8 mouse cellular contexts compared by ENCODE assay signal in the genomic region with DNA sequence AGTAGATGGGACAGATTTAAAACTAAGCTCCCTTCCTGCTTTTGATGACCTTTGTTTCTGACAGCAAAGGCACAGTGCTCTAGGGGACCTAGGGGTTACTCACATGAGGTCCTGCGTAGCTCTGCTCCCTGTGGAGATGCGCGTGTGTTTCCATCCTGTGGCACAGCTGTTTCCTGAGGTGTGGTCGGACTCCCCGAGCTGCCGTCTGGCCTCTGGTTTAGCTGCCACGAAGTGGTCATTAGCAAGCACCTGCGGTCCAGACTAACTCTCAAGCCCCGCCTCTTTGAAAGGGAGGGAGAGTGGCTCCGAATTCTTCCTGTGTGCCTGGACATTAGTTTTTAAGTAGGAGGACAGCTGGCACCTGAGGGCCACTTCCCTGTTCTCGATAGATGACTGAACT. TPM values are rescaled to one million over a fixed set of nuclear protein-coding genes. Genes with fewer than 3 reads are reported as not detected.
DNase-seq lines count a peak whose midpoint lies in the region; ATAC-seq and TF ChIP-seq lines count a peak whose summit lies in the region.

Gene Gne, minus strand, starts transcription at position 233 of the 400 bp plus-strand sequence.

- H3K9ac ChIP-seq in heart, embryonic 12.5 days: no peak within 1 kb of the TSS
- peak within 1 kb of the TSS; percentile 51 for H3K9ac ChIP-seq in kidney, embryonic 16.5 days (replicated peaks; ENCODE audit: low read length)

- peak; percentile 32; the same call in 1 of the 2 replicates for TF ChIP-seq POLR2A in small intestine, adult 2 months (IDR thresholded peaks at IDR 0.05; ENCODE audit: low read depth, low read length)

- peak within 1 kb of the TSS; percentile 42 for H3K4me2 ChIP-seq in heart, embryonic 12.5 days
- H3K4me2 ChIP-seq in kidney, embryonic 16.5 days (replicated peaks; ENCODE audit: low read depth, low read length): peak within 1 kb of the TSS; percentile 51

- no peaks in the 10 kb centered on the region for H3K9me3 ChIP-seq in heart, embryonic 12.5 days (replicated peaks)
- H3K9me3 ChIP-seq in kidney, embryonic 16.5 days (ENCODE audit: low read length): no peaks in the 10 kb centered on the region

- H3K27ac ChIP-seq in brown adipose tissue, adult 24 weeks (replicated peaks; ENCODE audit: low read depth, low read length): peak within 1 kb of the TSS; percentile 83
- no peak within 1 kb of the TSS for H3K27ac ChIP-seq in heart, embryonic 12.5 days (ENCODE audit: poor library complexity, severe bottlenecking)
- no peak within 1 kb of the TSS for H3K27ac ChIP-seq in kidney, embryonic 16.5 days (ENCODE audit: low read length)
- H3K27ac ChIP-seq in small intestine, adult 2 months (ENCODE audit: insufficient read depth, low read depth, low read length): peak within 1 kb of the TSS; percentile 18

- H3K4me3 ChIP-seq in brown adipose tissue, adult 24 weeks (ENCODE audit: insufficient read depth, low read depth, low read length): peak within 1 kb of the TSS; percentile 30
- no peak within 1 kb of the TSS; the same call in 1 of the 2 replicates for H3K4me3 ChIP-seq in heart, embryonic 12.5 days
- peak within 1 kb of the TSS; percentile 15 for H3K4me3 ChIP-seq in kidney, embryonic 16.5 days (ENCODE audit: low read length)
- peak within 1 kb of the TSS; percentile 53 for H3K4me3 ChIP-seq in small intestine, adult 2 months (ENCODE audit: low read depth, low read length)

- no peak for DNase-seq in frontal cortex, adult 2 months (ENCODE audit: extremely low spot score in 1 of 2, low spot score in 1 of 2)
- DNase-seq in lung, adult 18-20 months: peak; percentile 61 to 71
- DNase-seq in ovary, postnatal 10 days (ENCODE audit: low spot score): no peak

- H3K27me3 ChIP-seq in heart, embryonic 12.5 days (replicated peaks): no peaks in the 10 kb centered on the region
- H3K27me3 ChIP-seq in kidney, embryonic 16.5 days (ENCODE audit: insufficient read depth, low read length): no peaks in the 10 kb centered on the region; the same call in 1 of the 2 replicates
- H3K27me3 ChIP-seq in small intestine, adult 2 months (ENCODE audit: control insufficient read depth, insufficient read depth, low read length): no peaks in the 10 kb centered on the region

- 21% methylated on average over 11 of the region's 11 CpGs for WGBS in heart, embryonic 12.5 days
- 6% methylated on average over 11 of the region's 11 CpGs for WGBS in kidney, embryonic 16.5 days
- 2% methylated on average over 11 of the region's 11 CpGs for WGBS in small intestine, adult 2 months

- TF ChIP-seq CTCF in small intestine, adult 2 months (IDR thresholded peaks at IDR 0.05; ENCODE audit: extremely low read depth, insufficient read length, insufficient replicate concordance, low read depth, low read length): no peak

- H3K36me3 ChIP-seq in heart, embryonic 12.5 days: no peaks in the 10 kb centered on the region
- no peaks in the 10 kb centered on the region for H3K36me3 ChIP-seq in kidney, embryonic 16.5 days (ENCODE audit: insufficient read depth, low read length)
- no peaks in the 10 kb centered on the region for H3K36me3 ChIP-seq in small intestine, adult 2 months (ENCODE audit: control insufficient read depth, insufficient read depth, low read length)

- peaks cover 4% of the 10 kb centered on the region; the same call in 1 of the 2 replicates for H3K4me1 ChIP-seq in brown adipose tissue, adult 24 weeks (ENCODE audit: control insufficient read depth, insufficient read depth, insufficient read length, low read length)
- peaks cover 5% of the 10 kb centered on the region; the same call in 1 of the 2 replicates for H3K4me1 ChIP-seq in heart, embryonic 12.5 days (replicated peaks)
- H3K4me1 ChIP-seq in kidney, embryonic 16.5 days (ENCODE audit: insufficient read depth, low read length): peaks cover 10% of the 10 kb centered on the region
- H3K4me1 ChIP-seq in small intestine, adult 2 months (ENCODE audit: control insufficient read depth, insufficient read depth, insufficient read length, low read length): no peaks in the 10 kb centered on the region

- ATAC-seq in frontal cortex, adult (ENCODE audit: low TSS enrichment): no peak
- no peak for ATAC-seq in heart, embryonic 12.5 days (ENCODE audit: insufficient number of reproducible peaks, low FRiP score)
- no peak; the same call in 1 of the 2 replicates for ATAC-seq in kidney, embryonic 16.5 days (ENCODE audit: low FRiP score, low TSS enrichment)

RNA-seq across cellular contexts. Expression of gene Gne, which starts in this region (rescaled TPM):
- polyA plus RNA-seq in frontal cortex, adult 2 months (2012; rRNA removed): 18.7 and 20.6 TPM in 2 replicates
- polyA plus RNA-seq in brown adipose tissue, adult 24 weeks (2012; ENCODE audit: insufficient read depth, insufficient read length, missing spikeins): 17.4 and 17.8 TPM in 2 replicates
- 35.6 and 36.3 TPM in 2 replicates for polyA plus RNA-seq in heart, embryonic 12.5 days (2016; fragmentation: Nextera tagmentation; extraction: Ambion mirVana)
- 26.4 and 26.6 TPM in 2 replicates for polyA plus RNA-seq in kidney, embryonic 16.5 days (2015; fragmentation: Nextera tagmentation; extraction: Ambion mirVana)
- 26.9 and 40.6 TPM in 2 replicates for polyA plus RNA-seq in small intestine, adult 2 months (2012; rRNA removed)

Comparison
In these comparisons a context has a peak if more than half of its experiments do, and no peak if none do; other contexts are left out.
1. DNase-seq: peak in lung, adult 18-20 months (2 of 2); none in frontal cortex, adult 2 months (0 of 2) and ovary, postnatal 10 days (single experiment).
2. H3K27ac ChIP-seq: peak in brown adipose tissue, adult 24 weeks (single experiment) and small intestine, adult 2 months (single experiment); none in heart, embryonic 12.5 days (single experiment) and kidney, embryonic 16.5 days (single experiment).